Mouse (Mus musculus) hindbrain, embryonic 13.5 days (tissue): ENCODE measurements around the gene Tex2. TPM values are rescaled to one million over a fixed set of nuclear protein-coding genes. Genes with fewer than 3 reads are reported as not detected.

Source experiments
- ATAC-seq: fragments of 200-750 bp; cut with Nextera tagmentation; 2 replicates; pipeline ENCODE4 v1.8.0; 2017; ENCODE audit warnings: moderate TSS enrichment; ENCODE audit not compliant: low FRiP score
- H3K27ac ChIP-seq: fragments of 300-500 bp; sonication (generic); 2 replicates; pipeline ENCODE4 v1.5.1; 2015; ENCODE audit warnings: inconsistent platforms, mild to moderate bottlenecking, moderate library complexity
- H3K27me3 ChIP-seq: fragments of 300-500 bp; sonication (generic); 2 replicates; pipeline ENCODE4 v1.6.1; 2015; ENCODE audit warnings: mild to moderate bottlenecking, inconsistent platforms
- H3K36me3 ChIP-seq: fragments of 300-500 bp; sonication (generic); 2 replicates; pipeline ENCODE4 v1.6.1; 2015; ENCODE audit warnings: mild to moderate bottlenecking, inconsistent platforms
- H3K4me1 ChIP-seq: fragments of 300-500 bp; sonication (generic); replicated peaks from 2 replicates; pipeline ENCODE4 v1.6.1; 2015; ENCODE audit warnings: inconsistent platforms
- H3K4me2 ChIP-seq: fragments of 300-500 bp; sonication (generic); 2 replicates; pipeline ENCODE4 v1.6.1; 2015; ENCODE audit warnings: inconsistent platforms, mild to moderate bottlenecking, moderate library complexity
- H3K4me3 ChIP-seq: fragments of 300-500 bp; sonication (generic); 2 replicates; pipeline ENCODE4 v1.5.1; 2015; ENCODE audit warnings: mild to moderate bottlenecking, inconsistent platforms
- H3K9ac ChIP-seq: fragments of 300-500 bp; sonication (generic); 2 replicates; pipeline ENCODE4 v1.6.1; 2015; ENCODE audit warnings: mild to moderate bottlenecking, inconsistent platforms
- H3K9me3 ChIP-seq: fragments of 300-500 bp; sonication (generic); 2 replicates; pipeline ENCODE4 v1.6.1; 2016; ENCODE audit warnings: inconsistent platforms
- WGBS: fragments of 180-500 bp; shearing (Covaris S2); methylation state at CpG from one replicate; pipeline ENCODE4 v1.1.7; 2015; 5-methylcytosine and 5-hydroxymethylcytosine counted together
- polyA plus RNA-seq: library from polyadenylated mRNA; unstranded; fragments of >200 nt; fragmentation: Nextera tagmentation; extraction: Ambion mirVana; gene quantifications from 2 replicates; pipeline ENCODE4 v1.2.1, GENCODE M21; 2015

Tex2 gene
- polyA plus RNA-seq, 1 experiment from 2014 or later = 21.7 TPM

- Histone ChIP-seq H3K27ac (no peak overlapping the region), H3K27me3 (0 out of 2 replicates have a peak, but pooled peaks cover 6% of the 10 kb centered on the region), H3K36me3 (no peaks in the 10 kb centered on the region), H3K9me3 (no peaks in the 10 kb centered on the region), H3K9ac (no peak overlapping the region), H3K4me2 (no peak overlapping the region), H3K4me3 (no peak overlapping the region), H3K4me1 (peaks cover 16% of the 10 kb centered on the region)
- ATAC-seq = no peak
- 83% methylated on average over 4 of the region's 4 CpGs for WGBS
Measured at GRCm38 (mm10) chr11:106614339-106614645, 1.1 kb upstream of the Tex2 start.

DNA sequence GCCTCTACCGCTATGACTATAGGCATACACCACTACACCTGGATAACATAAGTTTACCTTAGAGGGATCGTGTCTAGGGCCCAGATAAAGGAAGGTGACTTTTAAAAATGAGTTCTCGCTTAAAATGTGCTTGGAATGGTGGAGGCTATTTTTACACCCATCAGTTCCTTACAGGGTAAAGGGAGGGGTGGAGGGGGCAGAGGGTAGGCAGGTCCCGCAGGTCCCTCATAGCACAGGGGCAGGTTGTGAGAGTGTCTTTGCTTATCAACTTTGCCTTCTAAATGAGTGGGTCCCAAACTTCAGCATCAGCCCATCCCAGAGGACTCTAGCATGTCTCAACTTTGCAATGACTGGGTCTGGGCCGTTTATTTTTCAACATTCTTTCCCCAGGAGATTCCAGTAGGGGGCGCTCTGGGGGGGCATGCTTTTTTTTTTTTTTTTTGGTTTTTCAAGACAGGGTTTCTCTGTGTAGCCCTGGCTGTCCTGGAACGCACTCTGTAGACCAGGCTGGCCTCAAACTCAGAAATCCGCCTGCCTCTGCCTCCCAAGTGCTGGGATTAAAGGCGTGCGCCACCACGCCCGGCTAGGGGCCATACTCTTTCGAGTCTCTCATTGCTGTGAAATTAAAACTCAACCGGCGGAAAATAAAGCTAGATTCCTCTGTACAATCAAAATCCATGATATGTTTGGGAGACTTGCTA is 565 bp upstream of the Tex2 start:
- H3K4me3 ChIP-seq = peak overlapping the region; percentile 99
- H3K9me3 ChIP-seq = no peaks in the 10 kb centered on the region
- no peaks in the 10 kb centered on the region for H3K36me3 ChIP-seq
- peak overlapping the region; percentile 88 for H3K27ac ChIP-seq
- peak overlapping the region; percentile 91 for H3K4me2 ChIP-seq
- no peak for ATAC-seq
- 55% methylated on average over 15 of the region's 15 CpGs for WGBS
- H3K27me3 ChIP-seq = 0 out of 2 replicates have a peak, but pooled peaks cover 6% of the 10 kb centered on the region
- peak overlapping the region; percentile 91 for H3K9ac ChIP-seq
- H3K4me1 ChIP-seq = peaks cover 16% of the 10 kb centered on the region

DNA sequence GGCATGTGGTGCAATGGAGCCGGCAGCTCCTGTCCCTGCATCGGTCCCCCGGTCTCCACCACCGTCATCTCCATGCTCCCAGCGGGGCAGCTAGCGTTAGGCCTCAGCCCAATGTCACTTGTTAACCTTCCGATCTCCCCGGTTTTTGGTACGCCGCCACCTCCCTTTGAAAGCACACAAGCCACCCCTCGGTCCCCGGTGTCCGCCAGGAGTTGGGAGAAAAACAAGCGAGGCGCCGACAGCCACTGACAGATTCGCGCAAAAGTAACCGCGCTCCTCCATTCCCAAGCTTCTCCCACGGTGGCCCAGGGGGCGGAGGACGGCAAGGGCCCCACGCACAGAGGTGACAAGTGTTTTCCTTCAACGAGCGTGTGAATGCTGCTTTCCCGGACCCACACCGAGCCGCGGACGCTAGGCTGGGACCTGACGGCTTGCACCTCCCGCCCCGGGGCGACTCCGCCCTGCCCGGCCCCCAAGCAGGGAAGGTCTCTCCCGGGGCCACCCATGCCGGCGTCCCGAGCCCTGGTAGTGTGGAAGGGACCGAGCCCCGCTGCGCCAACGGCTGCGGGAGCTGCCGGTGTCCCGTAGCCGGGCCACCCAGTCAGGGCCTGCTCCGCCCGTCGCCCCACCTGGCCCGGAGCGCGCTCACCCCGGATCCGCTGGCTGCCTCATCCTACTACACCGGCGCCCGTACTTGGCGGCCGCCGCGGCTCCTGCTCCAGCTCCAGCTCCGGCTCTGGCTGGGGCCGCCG is 838 bp downstream of the Tex2 start:
- Histone ChIP-seq H3K27ac (peak overlapping the region; percentile 88), H3K4me1 (peaks cover 16% of the 10 kb centered on the region), H3K27me3 (0 out of 2 replicates have a peak, but pooled peaks cover 6% of the 10 kb centered on the region), H3K9me3 (no peaks in the 10 kb centered on the region), H3K4me2 (peak overlapping the region; percentile 91), H3K9ac (peak overlapping the region; percentile 91), H3K4me3 (peak overlapping the region; percentile 99), H3K36me3 (no peaks in the 10 kb centered on the region)
- ATAC-seq = peak; percentile 88; the same call in 1 of the 2 replicates
- WGBS = under 1% methylated on average over 66 of the region's 67 CpGs

- Histone ChIP-seq H3K36me3 (no peaks in the 10 kb centered on the region; the same call in 1 of the 2 replicates), H3K9ac (no peak overlapping the region), H3K9me3 (no peaks in the 10 kb centered on the region), H3K27me3 (0 out of 2 replicates have a peak, but pooled peaks cover 6% of the 10 kb centered on the region), H3K27ac (no peak overlapping the region), H3K4me2 (no peak overlapping the region), H3K4me1 (peaks cover 25% of the 10 kb centered on the region), H3K4me3 (no peak overlapping the region)
- 79% methylated on average over 8 of the region's 8 CpGs for WGBS
- no peak for ATAC-seq
Measured at GRCm38 (mm10) chr11:106609731-106610130, 3.5 kb downstream of the Tex2 start.

GRCm38 (mm10) chr11:106607316-106607715 is 5.9 kb downstream of the Tex2 start:
- H3K9me3 ChIP-seq = no peaks in the 10 kb centered on the region
- H3K27ac ChIP-seq = no peak overlapping the region
- no peaks in the 10 kb centered on the region; the same call in 1 of the 2 replicates for H3K36me3 ChIP-seq
- H3K4me1 ChIP-seq = peaks cover 22% of the 10 kb centered on the region
- WGBS = 71% methylated on average over 6 of the region's 6 CpGs
- no peak overlapping the region for H3K4me2 ChIP-seq
- ATAC-seq = no peak
- no peak overlapping the region for H3K4me3 ChIP-seq
- no peak overlapping the region for H3K9ac ChIP-seq
- H3K27me3 ChIP-seq = 0 out of 2 replicates have a peak, but pooled peaks cover 6% of the 10 kb centered on the region

DNA sequence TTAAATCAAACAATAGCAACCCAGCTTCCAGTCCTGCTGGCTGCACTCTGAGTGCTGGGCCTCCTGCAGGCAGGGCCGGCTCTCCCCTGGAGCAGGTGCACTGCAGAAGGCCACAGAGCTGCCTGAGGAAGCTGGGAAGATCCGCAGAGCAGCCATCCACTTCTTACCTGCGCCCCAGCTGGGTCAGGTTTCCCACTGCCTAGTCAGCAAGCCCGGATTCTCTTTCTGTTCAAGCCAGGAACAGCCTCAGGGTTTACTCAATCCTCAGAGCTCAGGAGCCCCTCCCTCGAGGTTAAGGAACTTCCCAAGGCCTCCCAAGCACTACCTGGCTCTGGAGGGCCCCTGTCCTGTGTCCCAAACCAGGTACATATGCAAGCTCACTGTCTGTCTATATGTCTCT is 7.2 kb downstream of the Tex2 start:
- Histone ChIP-seq H3K4me1 (peaks cover 12% of the 10 kb centered on the region), H3K27me3 (0 out of 2 replicates have a peak, but pooled peaks cover 2% of the 10 kb centered on the region), H3K9ac (0 out of 2 replicates have a peak overlapping the region, but pooled peaks have one; percentile 29), H3K27ac (peak overlapping the region; percentile 60), H3K9me3 (no peaks in the 10 kb centered on the region), H3K4me2 (no peak overlapping the region), H3K36me3 (no peaks in the 10 kb centered on the region; the same call in 1 of the 2 replicates), H3K4me3 (no peak overlapping the region)
- 49% methylated on average over 5 of the region's 5 CpGs for WGBS
- no peak for ATAC-seq

GRCm38 (mm10) chr11:106603230-106603629 is 10.0 kb downstream of the Tex2 start:
- H3K4me1 ChIP-seq = peaks cover 22% of the 10 kb centered on the region
- no peak overlapping the region for H3K9ac ChIP-seq
- H3K27me3 ChIP-seq = no peaks in the 10 kb centered on the region
- H3K4me2 ChIP-seq = no peak overlapping the region
- no peak overlapping the region for H3K27ac ChIP-seq
- H3K4me3 ChIP-seq = no peak overlapping the region
- no peak for ATAC-seq
- no peaks in the 10 kb centered on the region for H3K9me3 ChIP-seq
- WGBS = 94% methylated on average over 11 of the region's 11 CpGs
- no peaks in the 10 kb centered on the region; the same call in 1 of the 2 replicates for H3K36me3 ChIP-seq

DNA sequence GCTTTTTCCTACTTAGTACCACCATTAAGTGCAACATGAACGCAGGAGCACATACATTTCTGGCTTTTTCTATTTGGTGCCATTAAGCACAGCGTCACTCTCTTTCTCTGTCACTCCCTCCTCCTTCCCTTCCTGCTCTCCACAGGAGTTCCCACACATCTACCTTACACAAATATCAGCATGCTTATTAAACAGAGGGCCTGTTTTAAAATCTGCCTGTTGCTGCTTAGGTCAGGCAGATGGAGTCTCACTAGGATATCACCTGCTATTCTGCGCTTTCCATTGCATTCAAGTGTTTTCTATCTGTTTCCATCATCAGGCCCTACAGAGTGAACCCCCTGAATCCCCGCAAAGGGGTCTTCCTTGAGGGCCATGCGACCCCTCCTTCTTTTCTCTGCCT is 13.1 kb downstream of the Tex2 start:
- H3K36me3 ChIP-seq = no peaks in the 10 kb centered on the region; the same call in 1 of the 2 replicates
- H3K4me3 ChIP-seq = no peak overlapping the region
- 75% methylated on average over 5 of the region's 5 CpGs for WGBS
- no peak for ATAC-seq
- no peak overlapping the region for H3K9ac ChIP-seq
- H3K4me2 ChIP-seq = no peak overlapping the region
- peaks cover 13% of the 10 kb centered on the region for H3K4me1 ChIP-seq
- no peaks in the 10 kb centered on the region for H3K9me3 ChIP-seq
- no peak overlapping the region for H3K27ac ChIP-seq
- H3K27me3 ChIP-seq = no peaks in the 10 kb centered on the region

DNA sequence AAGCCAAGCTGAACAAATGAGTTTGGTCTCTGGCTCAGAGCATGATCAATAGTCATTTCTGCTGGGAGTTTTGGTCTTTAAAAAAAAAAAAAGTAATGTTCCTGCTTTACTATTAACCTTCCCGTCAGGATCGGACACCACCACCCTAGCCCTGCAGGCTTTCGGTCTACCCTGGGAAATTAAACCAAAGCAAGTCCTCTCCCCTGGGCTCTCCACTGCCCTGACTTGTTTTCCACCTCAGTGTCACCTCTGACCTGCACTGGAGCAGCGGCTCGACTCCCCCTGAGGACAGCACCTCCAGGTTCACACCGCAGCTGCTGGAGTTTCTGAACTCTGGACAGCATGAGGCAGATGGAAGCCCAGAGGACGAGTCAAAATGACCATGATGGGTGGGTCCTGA is 13.9 kb downstream of the Tex2 start:
- 59% methylated on average over 7 of the region's 7 CpGs for WGBS
- Histone ChIP-seq H3K9me3 (no peaks in the 10 kb centered on the region), H3K4me1 (peaks cover 13% of the 10 kb centered on the region), H3K4me2 (no peak overlapping the region), H3K4me3 (no peak overlapping the region), H3K9ac (no peak overlapping the region), H3K27ac (peak overlapping the region; percentile 40; the same call in 1 of the 2 replicates), H3K27me3 (no peaks in the 10 kb centered on the region), H3K36me3 (no peaks in the 10 kb centered on the region)
- no peak for ATAC-seq

DNA sequence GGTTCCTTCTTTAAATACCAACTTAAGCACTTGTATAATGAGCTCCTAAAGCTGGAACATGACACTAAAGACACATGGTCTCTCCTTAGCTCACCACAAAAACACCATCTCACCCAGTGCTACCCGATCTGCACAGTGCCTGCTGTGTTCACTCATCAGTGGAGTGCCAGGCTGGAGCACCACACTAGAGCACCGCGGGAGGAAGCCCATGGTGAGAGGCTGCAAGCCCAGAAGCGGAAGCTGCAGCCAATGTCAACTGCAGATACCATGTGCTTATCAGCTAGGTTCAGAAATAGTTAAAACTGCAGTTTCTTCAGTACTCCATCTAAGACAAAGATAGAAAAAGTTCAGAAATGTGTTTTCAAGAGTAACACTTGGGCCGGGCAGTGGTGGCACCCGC is 14.9 kb downstream of the Tex2 start:
- WGBS = 85% methylated on average over 6 of the region's 6 CpGs
- H3K9me3 ChIP-seq = no peaks in the 10 kb centered on the region

DNA sequence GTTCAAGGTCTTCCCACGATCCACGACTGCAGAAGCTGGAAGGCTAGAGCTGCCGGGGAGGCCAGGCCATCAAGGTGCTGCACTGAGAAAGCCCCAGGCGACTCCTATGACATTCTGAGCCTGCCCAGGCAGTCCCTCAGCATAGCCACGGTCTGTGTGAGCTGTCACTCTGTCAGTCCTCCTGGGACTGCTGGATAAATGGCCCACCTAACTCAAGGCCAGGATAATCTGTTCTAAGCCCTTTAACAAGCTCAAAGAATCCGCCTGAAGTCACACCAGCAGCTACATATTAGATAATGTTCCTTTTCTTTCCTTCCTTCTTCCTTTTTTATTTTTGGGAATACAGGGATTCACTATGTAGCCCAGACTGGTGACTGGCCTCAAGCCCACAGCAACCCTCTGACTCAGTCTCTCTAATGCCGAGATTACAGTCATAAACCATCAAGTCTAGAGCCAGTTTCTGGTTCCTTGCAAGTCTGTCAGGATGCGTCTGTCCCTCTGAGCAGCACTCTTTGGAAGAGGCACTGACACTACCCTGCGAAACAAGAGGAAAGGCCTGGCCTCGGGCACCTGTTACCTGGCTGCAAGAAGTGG is 15.4 kb downstream of the Tex2 start:
- Histone ChIP-seq H3K27ac (no peak overlapping the region), H3K9me3 (no peaks in the 10 kb centered on the region), H3K4me3 (no peak overlapping the region), H3K4me2 (no peak overlapping the region), H3K27me3 (no peaks in the 10 kb centered on the region), H3K4me1 (peaks cover 13% of the 10 kb centered on the region), H3K36me3 (peaks cover 4% of the 10 kb centered on the region), H3K9ac (no peak overlapping the region)
- no peak for ATAC-seq
- WGBS = 79% methylated on average over 10 of the region's 10 CpGs

More for the DNA sequence above, 14.9 kb downstream of the Tex2 start:
- no peak overlapping the region for H3K4me2 ChIP-seq
- ATAC-seq = no peak
- peaks cover 13% of the 10 kb centered on the region for H3K4me1 ChIP-seq
- no peak overlapping the region for H3K4me3 ChIP-seq
- no peak overlapping the region for H3K27ac ChIP-seq
- H3K36me3 ChIP-seq = no peaks in the 10 kb centered on the region
- H3K9ac ChIP-seq = no peak overlapping the region
- H3K27me3 ChIP-seq = no peaks in the 10 kb centered on the region

DNA sequence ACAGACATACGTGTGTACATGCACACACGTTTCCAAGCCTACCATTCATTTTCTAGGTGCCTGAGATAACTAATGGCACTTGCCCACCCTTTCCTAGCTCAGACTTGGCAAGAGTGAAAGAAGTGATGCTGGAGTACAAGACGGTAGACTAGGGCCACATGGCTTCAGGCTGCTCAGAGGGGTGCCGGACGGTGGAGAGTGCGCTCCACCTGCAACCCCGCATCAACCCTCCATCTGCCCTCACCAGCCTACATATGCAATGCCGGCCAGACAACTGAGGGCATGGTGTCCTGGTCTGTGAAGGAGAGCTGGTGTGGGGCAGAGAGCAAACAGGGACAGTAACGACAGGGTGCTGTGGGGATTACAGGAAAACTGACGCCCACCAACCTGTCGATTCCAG is 22.0 kb downstream of the Tex2 start:
- no peak for ATAC-seq
- WGBS = 91% methylated on average over 11 of the region's 11 CpGs
- no peak overlapping the region for H3K27ac ChIP-seq
- H3K36me3 ChIP-seq = peaks cover 5% of the 10 kb centered on the region
- peaks cover 12% of the 10 kb centered on the region; the same call in 1 of the 2 replicates for H3K4me1 ChIP-seq
- H3K9me3 ChIP-seq = no peaks in the 10 kb centered on the region
- no peak overlapping the region for H3K9ac ChIP-seq
- no peak overlapping the region for H3K4me3 ChIP-seq
- H3K27me3 ChIP-seq = no peaks in the 10 kb centered on the region
- H3K4me2 ChIP-seq = no peak overlapping the region
